Mouse (Mus musculus) bone marrow, adult 2 months (tissue): ENCODE data around the gene Emx2. TPM values are rescaled to one million over a fixed set of nuclear protein-coding genes. Genes with fewer than 3 reads are reported as not detected.

Source experiments
- H3K27ac ChIP-seq: fragments of 200-500 bp; 2 replicates; pipeline ENCODE4 v1.5.1; 2012; ENCODE audit warnings: low read depth, mild to moderate bottlenecking, control low read depth, inconsistent platforms, low read length; ENCODE audit not compliant: control insufficient read depth, poor library complexity, insufficient read depth
- H3K4me1 ChIP-seq: fragments of 200-500 bp; 2 replicates; pipeline ENCODE4 v1.6.1; 2011; ENCODE audit warnings: low read length; ENCODE audit not compliant: control insufficient read depth, insufficient read depth
- H3K4me3 ChIP-seq: fragments of 200-500 bp; replicated peaks from 2 replicates; pipeline ENCODE3; 2011; ENCODE audit warnings: mild to moderate bottlenecking, low read depth, low read length, control low read depth; ENCODE audit not compliant: control insufficient read depth
- CTCF ChIP-seq: fragments of 200-500 bp; IDR thresholded peaks from 2 replicates; pipeline ENCODE4 v1.5.1; 2011; ENCODE audit warnings: low read length, control low read depth; ENCODE audit not compliant: control insufficient read depth, insufficient read depth
- POLR2A ChIP-seq: fragments of 200-500 bp; IDR thresholded peaks from 2 replicates; pipeline ENCODE4 v1.6.1; 2011; ENCODE audit warnings: low read depth, mild to moderate bottlenecking, control low read depth, low read length, borderline replicate concordance; ENCODE audit not compliant: control insufficient read depth
- WGBS: fragments of 180-500 bp; shearing (Covaris S2); methylation state at CpG from one replicate; pipeline ENCODE4 v1.1.7; 2018; 5-methylcytosine and 5-hydroxymethylcytosine counted together
- polyA plus RNA-seq: library from polyadenylated mRNA; stranded (reverse); fragments of >200 nt; gene quantifications from 2 replicates; pipeline ENCODE4 v1.2.4, GENCODE M21; 2011; ENCODE audit warnings: low replicate concordance; ENCODE audit not compliant: missing spikeins, insufficient read depth, insufficient read length

Gene Emx2
- polyA plus RNA-seq, 1 experiment, result not detected

DNA sequence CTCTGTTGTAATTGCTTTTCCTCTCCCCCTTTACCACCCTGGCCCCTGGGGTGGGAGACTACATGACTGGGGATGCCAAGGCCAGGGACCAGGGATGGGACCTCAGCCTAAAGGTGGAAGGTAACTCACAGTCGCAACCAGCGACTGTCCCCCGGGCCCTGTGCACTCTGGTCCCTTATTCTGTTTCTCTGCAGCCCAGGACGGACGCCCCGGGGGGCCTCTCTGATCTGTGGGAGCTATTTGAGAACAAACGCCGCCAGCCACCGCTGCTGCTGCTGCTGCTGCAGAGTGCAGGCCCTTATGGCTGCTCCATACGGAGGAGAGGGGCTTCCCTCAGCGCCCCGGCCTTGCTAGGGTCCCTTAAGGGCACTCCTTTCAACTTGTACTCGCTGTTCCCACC lies 12.7 kb downstream of the Emx2 start:
- TF ChIP-seq POLR2A, result no peak
- no peak for TF ChIP-seq CTCF
- Histone ChIP-seq H3K4me1 (no peaks in the 10 kb centered on the region), H3K27ac (no peak overlapping the region), H3K4me3 (no peak overlapping the region)
- WGBS, result 2% methylated on average over 13 of the region's 13 CpGs

DNA sequence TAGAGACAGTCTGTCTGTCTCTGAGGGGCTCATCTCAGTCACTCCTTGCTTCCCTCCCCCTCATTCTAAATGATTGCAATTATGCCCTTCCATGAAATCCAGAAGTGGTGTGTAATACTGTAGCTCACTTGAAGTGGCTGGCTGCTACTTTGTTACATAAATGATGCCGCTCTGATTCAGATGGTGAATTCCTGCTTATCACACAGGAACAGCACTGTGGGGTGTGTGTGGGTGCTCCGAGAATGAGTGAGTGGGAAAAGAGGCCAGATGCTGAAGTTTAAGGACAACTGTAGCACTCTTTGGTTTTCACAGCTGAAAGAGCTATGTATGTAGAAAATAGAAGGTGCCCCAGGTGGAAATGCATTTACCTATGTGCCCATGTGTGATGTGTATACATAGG lies 14.7 kb downstream of the Emx2 start:
- Histone ChIP-seq H3K4me1 (no peaks in the 10 kb centered on the region), H3K4me3 (no peak overlapping the region), H3K27ac (no peak overlapping the region)
- TF ChIP-seq POLR2A, result no peak
- TF ChIP-seq CTCF, result no peak
- WGBS, result 64% methylated on average over 2 of the region's 2 CpGs

DNA sequence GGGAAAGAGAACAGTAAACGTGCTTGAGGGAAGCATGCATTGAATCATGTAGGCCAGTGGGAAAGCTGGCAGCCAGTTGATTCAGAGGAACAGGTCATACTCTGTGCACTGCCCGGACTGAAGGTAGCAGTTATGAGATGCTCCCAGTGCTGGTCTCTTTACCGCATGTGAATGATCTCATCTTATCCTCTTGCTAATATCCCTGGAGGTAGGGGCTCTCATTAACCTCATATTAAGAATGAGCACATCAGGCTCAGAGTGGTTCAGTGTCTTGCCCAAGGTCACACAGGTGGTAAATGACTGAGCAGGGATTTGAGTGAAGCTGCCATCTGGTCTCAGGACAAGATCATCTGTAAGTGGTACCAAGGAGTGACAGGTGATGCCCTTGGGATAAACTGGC lies 21.7 kb downstream of the Emx2 start:
- no peaks in the 10 kb centered on the region for H3K4me1 ChIP-seq
- no peak overlapping the region for H3K4me3 ChIP-seq
- TF ChIP-seq CTCF, result no peak
- no peak for TF ChIP-seq POLR2A
- 76% methylated on average over 3 of the region's 3 CpGs for WGBS
- no peak overlapping the region for H3K27ac ChIP-seq

DNA sequence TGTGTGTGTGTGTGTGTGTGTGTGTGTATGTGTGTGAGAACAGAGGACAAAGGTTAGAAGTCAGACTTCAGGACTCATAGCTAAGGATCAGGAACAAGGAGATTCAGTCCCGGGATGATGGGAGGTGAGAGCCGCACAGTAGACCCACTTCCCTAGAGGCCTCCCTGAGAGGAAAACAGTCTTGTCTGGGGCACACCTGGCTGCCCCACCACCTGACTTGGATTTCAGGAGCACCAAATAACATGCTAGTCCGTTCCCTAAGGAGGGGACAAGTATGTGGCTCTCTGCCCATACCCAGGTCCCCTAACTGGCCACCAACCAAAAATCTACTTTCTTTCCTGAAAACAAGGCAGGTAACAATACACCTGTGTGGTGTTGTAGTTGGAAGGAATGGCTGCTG lies 22.4 kb downstream of the Emx2 start:
- H3K4me1 ChIP-seq, result no peaks in the 10 kb centered on the region
- H3K27ac ChIP-seq, result no peak overlapping the region
- TF ChIP-seq POLR2A (no peak), CTCF (no peak)
- WGBS, result 88% methylated on average over 3 of the region's 3 CpGs
- no peak overlapping the region for H3K4me3 ChIP-seq

DNA sequence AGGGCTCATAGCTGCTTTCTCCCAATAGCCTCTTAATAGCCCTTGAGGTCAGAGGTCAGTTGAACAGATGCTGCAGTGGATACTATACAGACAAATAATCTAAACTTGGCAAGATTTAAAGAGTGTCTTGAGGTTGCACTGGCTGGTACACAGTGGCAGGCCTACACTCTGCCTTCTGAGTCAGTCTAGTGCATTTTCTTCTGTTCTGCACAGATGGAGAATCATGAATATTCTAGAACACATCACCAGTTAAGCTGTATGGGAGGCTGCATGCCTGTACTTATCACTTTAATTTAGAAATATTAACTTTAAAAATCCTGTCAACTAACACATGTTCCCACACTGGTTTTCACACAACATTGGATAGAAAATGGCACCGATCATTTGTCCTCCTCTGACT lies 34.1 kb downstream of the Emx2 start:
- TF ChIP-seq POLR2A (no peak), CTCF (no peak)
- no peaks in the 10 kb centered on the region for H3K4me1 ChIP-seq
- no peak overlapping the region for H3K27ac ChIP-seq
- WGBS, result 65% methylated on average over 1 of the region's 1 CpGs
- H3K4me3 ChIP-seq, result no peak overlapping the region

DNA sequence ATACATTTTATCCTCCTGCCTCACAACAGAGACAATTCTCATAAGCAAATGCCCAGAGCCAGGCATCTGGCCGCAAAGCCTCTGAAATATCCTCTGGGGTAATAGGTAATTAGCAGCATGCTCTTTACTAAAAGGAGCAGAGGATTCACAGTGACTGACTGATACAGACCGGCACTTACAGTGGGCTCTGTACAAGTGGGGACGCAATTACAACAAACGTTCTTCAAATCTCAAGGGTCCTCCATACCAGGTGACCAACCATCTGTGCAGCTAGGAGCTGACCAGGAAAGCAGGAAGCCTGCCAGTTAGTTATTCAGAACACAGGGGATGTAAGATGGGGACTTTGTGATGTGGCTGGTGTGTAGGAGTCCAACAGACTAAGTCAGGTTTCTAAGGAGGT lies 38.7 kb downstream of the Emx2 start:
- TF ChIP-seq CTCF (no peak), POLR2A (no peak)

DNA sequence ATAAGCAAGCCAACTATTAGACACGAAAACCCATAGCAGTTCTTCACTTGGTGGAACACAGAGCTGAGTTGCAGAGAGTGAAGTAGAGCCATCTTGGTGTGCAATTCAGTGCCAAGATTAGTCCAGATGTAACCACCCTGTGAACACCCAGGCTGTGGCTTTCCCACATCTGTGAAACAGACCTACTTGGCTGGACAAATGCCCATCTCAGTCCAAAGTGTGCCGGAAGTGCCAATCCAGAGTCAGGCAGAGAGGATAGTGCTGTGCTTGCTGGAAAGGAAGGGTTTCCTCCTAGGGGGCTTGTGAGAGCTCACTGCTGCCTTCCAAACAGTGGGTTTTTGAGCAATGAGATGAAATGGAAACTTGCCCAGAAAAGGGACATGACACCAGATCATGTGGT lies 50.7 kb downstream of the Emx2 start:
- no peak overlapping the region for H3K27ac ChIP-seq
- no peak overlapping the region for H3K4me3 ChIP-seq
- no peak for TF ChIP-seq POLR2A
- TF ChIP-seq CTCF, result no peak
- H3K4me1 ChIP-seq, result no peaks in the 10 kb centered on the region
- 78% methylated on average over 2 of the region's 2 CpGs for WGBS

More for the DNA sequence above, 38.7 kb downstream of the Emx2 start:
- Histone ChIP-seq H3K27ac (no peak overlapping the region), H3K4me3 (no peak overlapping the region), H3K4me1 (no peaks in the 10 kb centered on the region)
- 73% methylated on average over 4 of the region's 4 CpGs for WGBS

DNA sequence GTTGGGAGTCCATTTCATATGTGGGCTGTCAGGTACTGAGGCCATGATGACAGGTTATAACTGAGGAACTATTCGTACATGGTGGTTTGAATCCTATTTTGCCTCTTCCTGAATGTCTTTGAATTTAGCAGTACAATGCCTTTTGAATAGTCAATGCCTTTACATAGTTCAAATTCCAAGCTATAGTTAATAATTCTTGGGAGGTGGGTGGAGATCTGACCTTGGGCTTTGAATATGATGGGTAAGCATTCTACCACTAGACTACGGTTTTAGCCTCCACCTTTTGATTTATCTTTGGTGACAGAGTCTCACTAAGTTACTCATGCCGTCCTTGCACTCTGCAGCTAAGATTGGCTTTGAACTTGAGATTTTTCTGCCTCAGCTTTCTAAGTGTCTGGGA lies 55.0 kb downstream of the Emx2 start:
- WGBS, result 78% methylated on average over 3 of the region's 3 CpGs
- Histone ChIP-seq H3K27ac (no peak overlapping the region), H3K4me1 (no peaks in the 10 kb centered on the region), H3K4me3 (no peak overlapping the region)
- TF ChIP-seq CTCF (no peak), POLR2A (no peak)

Other genes starting within 250 kb of the Emx2 start
- gene Kcnk18, start 239.2 kb upstream of the Emx2 start, polyA plus RNA-seq, result not detected in 2 replicates
- 3.7 and 4.7 TPM in 2 replicates for gene Slc18a2, start 197.5 kb upstream of the Emx2 start, polyA plus RNA-seq
- gene Rps12-ps3, start 136.1 kb upstream of the Emx2 start, polyA plus RNA-seq, result 1,301 and 2,446 TPM in 2 replicates
- 8.8 and 13.6 TPM in 2 replicates for gene Pdzd8, start 112.6 kb upstream of the Emx2 start, polyA plus RNA-seq